Mouse (Mus musculus): Measurements from ENCODE around the gene Rpusd2.

Rpusd2 gene

DNA sequence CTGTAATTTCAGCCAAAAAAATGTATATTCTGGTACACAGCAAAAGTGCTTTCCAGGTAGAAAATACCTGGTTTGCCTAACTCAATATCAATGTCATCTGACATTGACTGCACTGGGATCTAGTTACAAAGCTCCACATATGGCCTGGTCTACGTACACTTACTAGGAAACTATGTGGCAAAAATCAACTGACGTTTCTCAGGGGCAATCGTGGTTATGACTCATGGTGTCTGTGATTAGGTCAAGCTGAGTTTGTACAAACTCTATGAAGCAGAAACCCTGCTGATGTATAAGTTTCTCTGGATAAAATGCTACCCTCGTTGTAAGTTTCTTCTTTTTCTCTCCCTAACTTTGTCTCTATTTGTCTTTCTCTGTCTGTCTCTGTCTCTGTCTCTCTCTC, 2.4 kb upstream of the Rpusd2 start:
- DNase-seq (ENCODE audit: low spot score) = no peak

DNA sequence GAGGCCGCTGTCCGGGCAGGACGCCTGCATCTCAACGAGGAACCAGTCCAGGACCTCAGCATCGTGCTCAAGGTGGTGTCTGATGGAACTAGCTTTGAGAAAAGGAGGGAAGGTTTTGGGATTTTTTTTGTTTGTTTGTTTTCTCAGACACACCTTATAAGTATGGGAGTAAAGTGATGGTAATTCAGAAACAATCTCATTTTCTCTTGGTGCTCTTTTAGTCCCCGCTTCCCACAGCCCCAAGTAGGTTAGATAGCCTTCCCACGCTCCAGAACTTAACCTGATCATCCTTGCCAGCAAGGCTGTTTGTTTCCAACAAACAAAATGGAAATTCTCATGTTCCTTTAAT, 781 bp downstream of the Rpusd2 start:
- no peak for DNase-seq (ENCODE audit: low spot score)

DNA sequence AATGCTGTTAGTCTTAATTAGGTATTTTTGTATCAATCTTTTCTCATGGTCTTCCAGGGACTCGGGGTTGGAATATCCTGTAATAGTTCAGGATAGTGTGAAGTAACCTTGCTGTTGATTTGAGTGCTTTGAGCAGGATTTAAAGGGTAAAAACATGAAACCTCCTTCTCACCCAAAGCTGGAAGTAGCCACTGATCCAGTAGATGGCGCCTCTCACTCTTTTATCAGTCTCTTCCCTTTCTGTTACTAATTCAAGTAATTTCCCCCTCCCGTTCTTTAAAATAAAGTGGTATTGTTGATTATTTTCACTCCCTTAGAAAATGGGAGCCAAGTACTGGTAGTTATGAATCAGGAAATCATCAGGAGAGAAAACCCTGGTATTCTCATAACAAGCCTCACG, 6.3 kb downstream of the Rpusd2 start:
- DNase-seq (ENCODE audit: low spot score) = no peak

DNA sequence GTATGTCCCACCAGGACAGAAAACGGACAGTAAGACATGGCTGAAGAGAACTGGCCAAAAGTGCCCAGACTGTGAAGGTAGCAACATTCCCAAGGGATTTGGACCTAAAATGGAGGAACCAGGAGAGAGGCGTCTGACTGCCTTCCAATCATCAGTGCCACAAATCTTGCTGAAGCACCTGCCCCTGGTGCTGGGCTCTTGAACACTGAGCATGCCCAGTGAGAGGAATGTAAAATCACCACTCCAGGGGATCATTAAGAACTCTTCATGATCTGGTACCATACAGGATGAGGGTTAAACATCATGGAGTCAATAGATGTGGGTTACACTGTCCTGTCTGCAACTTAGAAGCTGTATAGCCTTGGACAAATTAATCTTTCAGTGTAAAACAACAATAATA, 10.6 kb downstream of the Rpusd2 start:
- DNase-seq (ENCODE audit: low spot score) = no peak

DNA sequence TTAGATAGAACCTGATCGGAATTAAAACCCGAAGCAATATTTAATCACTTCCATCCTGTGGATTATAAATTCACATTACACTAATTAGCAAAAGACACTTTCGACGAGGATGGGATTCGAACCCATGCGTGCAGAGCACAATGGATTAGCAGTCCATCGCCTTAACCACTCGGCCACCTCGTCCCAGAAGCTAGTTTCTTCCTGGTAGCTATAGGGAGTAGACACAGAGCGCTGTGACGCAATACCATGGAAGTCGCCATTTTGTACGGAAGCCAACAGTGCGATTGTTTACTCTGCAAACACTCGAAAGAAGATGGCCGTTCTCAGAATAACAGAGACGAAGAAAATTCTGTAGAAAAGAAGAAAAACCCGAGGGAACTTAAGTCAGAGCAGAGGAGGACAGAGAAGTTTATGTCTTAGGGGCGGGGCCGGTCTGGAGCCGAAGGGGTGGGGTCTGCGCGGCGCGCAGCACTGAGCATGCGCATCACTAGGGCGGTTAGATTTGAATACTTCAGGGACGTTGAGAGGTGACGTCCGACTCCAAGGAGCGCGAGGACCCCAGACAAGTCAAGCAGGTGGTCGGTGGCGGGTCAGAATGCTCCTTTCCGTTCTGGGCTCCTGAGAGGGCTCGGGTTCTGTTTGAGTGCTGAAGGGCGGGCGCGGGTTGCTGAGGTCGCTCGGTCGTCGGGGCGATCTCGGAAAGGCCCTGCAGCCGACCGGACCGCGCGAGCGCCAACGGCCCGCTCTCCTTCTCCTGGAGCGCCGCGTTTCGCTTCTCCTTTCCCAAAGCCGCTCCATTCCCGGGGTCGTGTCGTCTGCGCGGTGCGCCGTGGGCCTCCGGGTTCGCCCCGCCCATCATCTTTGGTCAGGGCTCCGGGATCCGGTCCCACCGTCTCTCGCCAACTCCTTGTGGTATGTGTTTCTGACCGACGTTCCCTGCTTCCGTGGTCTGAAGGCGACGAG, 12.3 kb downstream of the Rpusd2 start, which contains the start of gene Knl1:
TSS of gene Knl1 (plus strand) at position 471 of the 963 bp plus-strand sequence.
- peak; percentile 86 for DNase-seq (ENCODE audit: low spot score)

DNA sequence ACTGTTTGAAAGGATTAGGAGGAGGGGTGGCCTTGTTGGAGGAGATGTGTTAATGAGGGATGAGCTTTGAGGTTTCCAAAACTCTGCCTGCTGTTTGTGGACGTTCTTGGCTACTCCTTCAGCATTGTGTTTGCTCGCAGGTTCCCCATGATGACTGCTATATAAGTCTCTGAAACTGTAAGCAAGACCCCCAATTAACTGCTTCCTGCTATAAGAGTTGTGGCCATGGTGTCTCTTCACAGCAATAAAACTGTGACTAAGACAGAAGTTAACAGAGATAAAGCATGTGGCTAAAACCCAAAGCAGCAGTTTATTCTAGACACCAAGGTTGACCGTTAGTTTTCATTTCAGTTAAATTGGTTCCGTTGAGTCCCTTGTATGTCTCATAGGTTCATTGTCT, 13.3 kb downstream of the Rpusd2 start:
- no peak for DNase-seq (ENCODE audit: low spot score)

DNA sequence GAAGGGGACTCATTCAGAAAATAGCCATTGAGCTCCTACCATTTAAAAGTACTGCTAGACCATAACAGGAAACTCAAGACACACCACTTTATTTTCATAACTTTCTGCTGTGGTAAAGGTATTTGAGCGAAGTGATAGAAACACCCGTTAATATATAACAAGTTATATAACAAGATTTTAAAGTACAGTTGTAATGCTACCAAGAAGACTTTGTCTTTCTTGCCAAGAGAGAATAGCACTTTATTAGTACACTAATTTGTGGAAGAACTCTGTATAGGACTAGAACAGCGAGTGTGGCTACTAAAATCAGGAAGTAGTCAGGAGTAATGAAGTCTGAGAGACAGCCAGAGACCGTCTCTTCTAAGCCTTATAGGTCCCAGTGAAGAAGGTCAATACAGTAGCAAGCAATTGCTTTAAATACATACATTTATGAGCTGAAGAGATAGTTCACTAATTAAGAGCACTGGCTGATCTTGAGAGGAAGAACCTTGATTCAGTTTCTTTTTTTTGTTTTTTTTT, 15.6 kb downstream of the Rpusd2 start:
- no peak for DNase-seq (ENCODE audit: low spot score)

DNA sequence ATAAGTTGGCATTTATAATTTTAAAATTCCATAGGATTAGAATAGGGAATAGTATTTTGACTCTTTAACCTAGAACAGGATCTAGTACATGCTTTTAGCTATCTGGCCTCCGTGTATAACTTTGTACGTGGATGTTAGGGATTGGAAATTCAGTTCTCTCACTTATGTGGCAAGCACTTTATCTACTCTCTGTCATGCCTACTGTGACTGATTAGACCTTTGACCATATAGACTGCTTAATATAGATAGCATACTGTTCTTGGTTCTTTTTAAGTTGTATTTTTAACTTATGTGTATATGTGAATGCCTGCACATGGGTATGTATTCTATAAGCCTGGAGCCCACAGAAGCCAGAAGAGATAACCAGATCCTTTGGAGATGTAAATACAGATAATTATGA, 25.5 kb downstream of the Rpusd2 start:
- DNase-seq (ENCODE audit: low spot score) = no peak

DNA sequence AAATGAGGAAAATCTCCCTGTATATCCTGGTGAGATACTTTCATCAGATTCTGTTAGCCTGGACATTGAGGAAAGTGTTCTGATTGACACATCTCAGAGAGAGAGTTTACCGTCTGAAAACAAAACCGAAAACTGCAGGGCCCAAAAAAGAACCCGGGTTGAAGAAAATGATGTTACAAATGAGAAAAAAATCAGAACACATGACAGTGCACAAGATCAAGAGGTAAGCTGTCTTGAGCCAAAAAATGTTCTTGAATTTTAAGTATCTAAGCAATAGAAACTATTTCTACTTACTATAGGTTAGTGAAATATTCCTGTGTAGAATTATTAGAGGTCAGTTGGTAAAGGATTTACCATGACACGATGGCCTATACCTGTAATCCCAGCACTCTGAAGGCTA, 37.8 kb downstream of the Rpusd2 start:
- no peak for DNase-seq (ENCODE audit: low spot score)

DNA sequence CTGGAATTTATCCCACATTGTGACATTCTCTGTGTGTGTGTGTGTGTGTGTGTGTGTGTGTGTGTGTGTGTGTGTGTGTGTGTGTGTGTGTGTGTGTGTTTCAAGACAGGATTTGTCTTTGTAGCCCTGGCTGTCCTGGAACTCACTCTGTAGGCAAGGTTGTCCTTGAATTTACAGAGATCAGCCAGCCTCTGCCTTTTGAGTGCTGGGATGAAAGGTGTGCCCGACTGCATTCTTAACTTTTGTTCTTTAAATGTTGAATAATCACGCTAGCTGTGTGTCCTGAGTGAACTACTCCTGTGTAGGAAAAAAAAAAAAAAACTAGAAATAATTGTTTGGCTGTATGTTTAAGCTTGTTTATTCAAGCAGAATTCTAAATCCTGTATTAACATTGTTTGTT, 51.6 kb downstream of the Rpusd2 start:
- DNase-seq (ENCODE audit: low spot score) = no peak
